Mouse (Mus musculus): ENCODE data around the gene Med13l. TPM values are rescaled to one million over a fixed set of nuclear protein-coding genes. Genes with fewer than 3 reads are reported as not detected.
A peak's percentile ranks its signal among the peaks of the same experiment; 100 is the strongest.

The Med13l gene
- polyA plus RNA-seq, 1 experiment from 2014 or later: 5.9 TPM

DNA sequence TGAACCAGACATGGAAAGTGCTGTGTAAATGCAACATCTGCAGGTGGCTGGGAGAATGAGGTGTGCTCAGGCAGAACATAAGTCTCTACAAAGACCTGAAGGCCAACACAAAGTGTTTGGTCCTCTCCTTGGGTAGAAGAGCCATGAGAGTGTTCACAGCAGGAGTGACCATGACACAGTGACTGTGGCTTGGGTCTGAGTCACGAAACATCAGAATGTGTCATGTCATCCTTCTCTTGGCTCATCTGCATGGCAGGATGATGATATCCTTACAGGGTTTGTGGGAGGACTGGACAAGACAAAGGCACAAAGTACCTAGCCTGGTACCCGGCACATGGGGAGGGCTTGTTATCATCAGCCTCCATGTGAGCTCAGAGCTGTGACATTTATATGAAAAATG, 16.7 kb upstream of the Med13l start:
- H3K4me2 ChIP-seq (ENCODE audit: low read depth, low read length): no peak overlapping the region
- H3K4me1 ChIP-seq (ENCODE audit: insufficient read depth): no peaks in the 10 kb centered on the region
- H3K36me3 ChIP-seq (replicated peaks; ENCODE audit: insufficient read depth, low read length): no peaks in the 10 kb centered on the region
- WGBS (ENCODE audit: insufficient replicate concordance): 66% methylated on average over 2 of the region's 2 CpGs
- no peak overlapping the region for H3K9ac ChIP-seq (replicated peaks)
- H3K9me3 ChIP-seq (ENCODE audit: low read length): no peaks in the 10 kb centered on the region
- no peak overlapping the region for H3K4me3 ChIP-seq (ENCODE audit: low read depth, low read length)
- ATAC-seq: no peak
- H3K27ac ChIP-seq (ENCODE audit: low read depth): no peak overlapping the region
- DNase-seq: no peak
- TF ChIP-seq EP300 (IDR thresholded peaks at IDR 0.05; ENCODE audit: low read depth): no peak
- TF ChIP-seq CTCF (IDR thresholded peaks at IDR 0.05; ENCODE audit: low read depth): no peak
- H3K27me3 ChIP-seq (ENCODE audit: insufficient read depth, low read length): no peaks in the 10 kb centered on the region

DNA sequence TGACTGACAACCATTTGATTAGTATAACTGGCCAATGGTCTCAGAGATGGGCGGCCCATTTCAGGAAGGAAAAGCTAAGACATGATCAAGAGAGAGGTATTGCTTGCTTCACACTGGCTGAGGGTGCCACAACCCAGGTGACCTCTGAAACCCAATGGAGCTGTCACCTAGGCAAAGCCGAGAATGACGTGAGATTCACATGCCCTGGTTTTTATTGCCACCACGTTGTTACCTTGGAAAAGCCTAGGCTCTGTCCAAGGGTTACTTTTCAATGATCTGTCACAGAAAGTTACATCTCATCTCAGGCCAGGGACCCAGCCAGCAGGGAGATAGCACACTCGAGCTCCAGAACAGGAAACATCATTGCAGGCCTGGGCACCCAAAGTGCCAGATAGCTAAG, 10.0 kb upstream of the Med13l start:
- no peak for ATAC-seq

DNA sequence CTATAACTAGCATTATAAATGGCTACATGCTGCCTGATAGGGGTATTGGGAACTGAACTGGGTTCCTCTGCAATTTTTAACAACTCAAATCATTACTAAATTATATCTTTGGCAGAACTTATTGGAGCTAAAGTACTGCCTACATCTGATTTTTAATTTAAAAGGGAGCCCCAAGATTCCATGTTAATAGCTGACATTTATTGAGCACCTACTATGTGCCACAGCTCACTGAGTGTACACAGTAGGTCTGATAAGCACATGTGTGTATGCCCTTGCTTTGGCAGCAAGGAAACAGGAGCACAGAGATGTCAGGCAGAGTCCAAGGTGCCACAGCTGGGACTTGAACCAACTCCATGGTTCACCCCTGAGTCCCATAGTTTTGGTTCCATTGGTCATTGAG, 7.2 kb upstream of the Med13l start:
- Histone ChIP-seq H3K27ac (ENCODE audit: low read depth) (no peak overlapping the region), H3K4me1 (ENCODE audit: insufficient read depth) (peaks cover 8% of the 10 kb centered on the region), H3K9me3 (ENCODE audit: low read length) (0 out of 2 replicates have a peak, but pooled peaks cover 2% of the 10 kb centered on the region), H3K36me3 (replicated peaks; ENCODE audit: insufficient read depth, low read length) (no peaks in the 10 kb centered on the region), H3K9ac (replicated peaks) (no peak overlapping the region), H3K4me2 (ENCODE audit: low read depth, low read length) (no peak overlapping the region), H3K4me3 (ENCODE audit: low read depth, low read length) (no peak overlapping the region), H3K27me3 (ENCODE audit: insufficient read depth, low read length) (no peaks in the 10 kb centered on the region)
- TF ChIP-seq CTCF (IDR thresholded peaks at IDR 0.05; ENCODE audit: low read depth) (no peak), EP300 (IDR thresholded peaks at IDR 0.05; ENCODE audit: low read depth) (no peak)
- DNase-seq (no peak), ATAC-seq (no peak)

More for the DNA sequence above, 10.0 kb upstream of the Med13l start:
- WGBS (ENCODE audit: insufficient replicate concordance): 56% methylated on average over 5 of the region's 5 CpGs
- no peaks in the 10 kb centered on the region for H3K27me3 ChIP-seq (ENCODE audit: insufficient read depth, low read length)
- no peak overlapping the region for H3K9ac ChIP-seq (replicated peaks)
- H3K4me2 ChIP-seq (ENCODE audit: low read depth, low read length): no peak overlapping the region
- H3K4me1 ChIP-seq (ENCODE audit: insufficient read depth): no peaks in the 10 kb centered on the region
- no peak for TF ChIP-seq EP300 (IDR thresholded peaks at IDR 0.05; ENCODE audit: low read depth)
- no peak for TF ChIP-seq CTCF (IDR thresholded peaks at IDR 0.05; ENCODE audit: low read depth)
- no peak overlapping the region for H3K4me3 ChIP-seq (ENCODE audit: low read depth, low read length)
- no peak for DNase-seq
- no peak overlapping the region for H3K27ac ChIP-seq (ENCODE audit: low read depth)
- H3K9me3 ChIP-seq (ENCODE audit: low read length): 0 out of 2 replicates have a peak, but pooled peaks cover 2% of the 10 kb centered on the region
- H3K36me3 ChIP-seq (replicated peaks; ENCODE audit: insufficient read depth, low read length): no peaks in the 10 kb centered on the region

DNA sequence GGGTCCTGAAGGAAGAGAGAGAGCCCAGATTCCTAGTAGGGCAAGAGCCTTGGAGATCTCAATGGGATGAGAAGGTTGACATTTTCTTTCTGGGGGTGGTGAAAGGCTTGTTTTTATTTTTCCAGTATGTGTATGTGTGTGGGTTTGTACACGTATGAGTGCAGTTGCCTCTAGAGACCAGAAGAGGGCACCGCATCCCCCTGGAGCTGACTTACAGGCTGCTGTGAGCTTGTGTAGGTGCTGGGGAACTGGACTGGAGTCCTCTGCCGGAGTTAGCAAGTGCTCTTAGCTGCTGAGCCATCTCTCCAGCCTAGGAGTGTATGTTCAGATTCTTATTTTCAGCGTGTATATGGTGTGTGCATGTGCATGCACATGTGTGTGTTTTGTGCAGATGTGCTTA, 5.2 kb upstream of the Med13l start:
- WGBS (ENCODE audit: insufficient replicate concordance): 95% methylated on average over 4 of the region's 4 CpGs
- Histone ChIP-seq H3K27ac (ENCODE audit: low read depth) (no peak overlapping the region), H3K4me2 (ENCODE audit: low read depth, low read length) (no peak overlapping the region), H3K9ac (replicated peaks) (no peak overlapping the region), H3K36me3 (replicated peaks; ENCODE audit: insufficient read depth, low read length) (no peaks in the 10 kb centered on the region), H3K4me1 (ENCODE audit: insufficient read depth) (peaks cover 16% of the 10 kb centered on the region), H3K4me3 (ENCODE audit: low read depth, low read length) (no peak overlapping the region), H3K27me3 (ENCODE audit: insufficient read depth, low read length) (no peaks in the 10 kb centered on the region), H3K9me3 (ENCODE audit: low read length) (0 out of 2 replicates have a peak, but pooled peaks cover 2% of the 10 kb centered on the region)
- no peak for ATAC-seq
- no peak for DNase-seq
- TF ChIP-seq CTCF (IDR thresholded peaks at IDR 0.05; ENCODE audit: low read depth) (peak; percentile 48), EP300 (IDR thresholded peaks at IDR 0.05; ENCODE audit: low read depth) (no peak)

DNA sequence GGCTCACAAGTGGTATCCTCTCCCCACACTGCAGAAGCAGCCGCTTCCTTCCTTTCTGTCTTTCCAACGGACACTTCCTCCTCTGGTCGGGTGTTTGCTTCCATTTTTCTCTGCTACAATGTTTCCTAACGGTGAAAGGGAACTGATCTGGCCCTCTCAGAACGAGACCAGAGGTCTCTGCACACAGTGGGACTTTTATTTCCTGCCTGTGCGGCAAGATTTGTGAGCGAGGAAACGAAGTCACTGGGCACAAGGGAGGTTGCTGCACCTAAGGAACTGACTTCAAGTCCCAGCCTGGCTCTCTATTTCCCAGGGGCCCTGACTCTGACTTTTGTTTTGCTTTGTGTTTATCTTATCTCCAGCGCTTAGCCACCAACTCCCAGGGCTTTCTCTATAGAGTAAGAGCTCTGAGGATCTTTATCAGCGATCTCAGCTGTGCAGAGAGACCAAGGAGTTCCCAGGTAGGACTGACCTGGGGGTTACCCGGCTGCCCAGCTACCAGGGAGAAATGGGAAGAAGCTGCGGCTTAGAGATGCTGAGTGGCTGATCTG, 4.0 kb upstream of the Med13l start:
- DNase-seq (no peak), ATAC-seq (no peak)
- 7% methylated on average over 12 of the region's 12 CpGs for WGBS (ENCODE audit: insufficient replicate concordance)
- Histone ChIP-seq H3K4me1 (ENCODE audit: insufficient read depth) (peaks cover 16% of the 10 kb centered on the region), H3K27ac (ENCODE audit: low read depth) (no peak overlapping the region), H3K9ac (replicated peaks) (peak overlapping the region; percentile 44; the same call in 1 of the 2 replicates), H3K27me3 (ENCODE audit: insufficient read depth, low read length) (no peaks in the 10 kb centered on the region), H3K36me3 (replicated peaks; ENCODE audit: insufficient read depth, low read length) (no peaks in the 10 kb centered on the region), H3K9me3 (ENCODE audit: low read length) (0 out of 2 replicates have a peak, but pooled peaks cover 2% of the 10 kb centered on the region), H3K4me3 (ENCODE audit: low read depth, low read length) (peak overlapping the region; percentile 18; the same call in 1 of the 2 replicates), H3K4me2 (ENCODE audit: low read depth, low read length) (peak overlapping the region; percentile 51)
- TF ChIP-seq EP300 (IDR thresholded peaks at IDR 0.05; ENCODE audit: low read depth): no peak
- TF ChIP-seq CTCF (IDR thresholded peaks at IDR 0.05; ENCODE audit: low read depth): no peak

DNA sequence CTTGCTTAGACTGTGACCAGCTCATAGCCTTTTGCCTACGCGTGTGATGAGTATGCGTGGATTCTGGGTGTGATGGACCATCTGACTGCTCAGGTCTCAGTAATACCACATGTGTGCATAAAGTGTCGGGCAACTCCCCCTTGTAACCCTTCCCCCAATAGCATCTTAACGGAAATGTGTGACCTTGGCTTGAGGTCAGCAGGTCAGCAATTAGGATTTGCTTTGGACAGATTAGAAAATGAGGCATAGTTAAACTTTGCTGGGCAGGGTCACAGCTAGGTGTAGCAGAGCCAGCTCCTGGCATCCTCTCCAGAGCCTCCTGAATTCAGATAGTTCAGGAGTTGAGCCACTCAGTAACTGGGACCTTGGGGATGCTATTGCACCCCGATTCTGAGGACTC, 1.6 kb upstream of the Med13l start:
- Histone ChIP-seq H3K4me3 (ENCODE audit: low read depth, low read length) (no peak overlapping the region), H3K9ac (replicated peaks) (no peak overlapping the region), H3K27ac (ENCODE audit: low read depth) (no peak overlapping the region), H3K9me3 (ENCODE audit: low read length) (0 out of 2 replicates have a peak, but pooled peaks cover 2% of the 10 kb centered on the region), H3K36me3 (replicated peaks; ENCODE audit: insufficient read depth, low read length) (no peaks in the 10 kb centered on the region), H3K27me3 (ENCODE audit: insufficient read depth, low read length) (no peaks in the 10 kb centered on the region), H3K4me2 (ENCODE audit: low read depth, low read length) (no peak overlapping the region), H3K4me1 (ENCODE audit: insufficient read depth) (peaks cover 37% of the 10 kb centered on the region)
- DNase-seq (no peak), ATAC-seq (no peak)
- WGBS (ENCODE audit: insufficient replicate concordance): 80% methylated on average over 6 of the region's 6 CpGs
- no peak for TF ChIP-seq CTCF (IDR thresholded peaks at IDR 0.05; ENCODE audit: low read depth)
- TF ChIP-seq EP300 (IDR thresholded peaks at IDR 0.05; ENCODE audit: low read depth): no peak
